Mouse (Mus musculus) small intestine, adult 2 months (tissue): ENCODE results near the gene Cnr2. TPM values are rescaled to one million over a fixed set of nuclear protein-coding genes. Genes with fewer than 3 reads are reported as not detected.

Experiments
- H3K27ac ChIP-seq: fragments of 200-500 bp; 2 replicates; pipeline ENCODE4 v1.5.1; 2012; ENCODE audit warnings: low read depth, low read length, control low read depth, inconsistent platforms; ENCODE audit not compliant: insufficient read depth
- H3K27me3 ChIP-seq: fragments of 200-500 bp; 2 replicates; pipeline ENCODE4 v1.6.1; 2012; ENCODE audit warnings: mild to moderate bottlenecking, moderate library complexity, low read length, inconsistent platforms; ENCODE audit not compliant: control insufficient read depth, insufficient read depth
- H3K36me3 ChIP-seq: fragments of 200-500 bp; 2 replicates; pipeline ENCODE4 v1.6.1; 2012; ENCODE audit warnings: mild to moderate bottlenecking, low read length, control low read depth, inconsistent platforms; ENCODE audit not compliant: control insufficient read depth, insufficient read depth
- H3K4me1 ChIP-seq: fragments of 200-500 bp; 2 replicates; pipeline ENCODE4 v1.6.1; 2012; ENCODE audit warnings: low read length, inconsistent platforms, mixed read lengths; ENCODE audit not compliant: control insufficient read depth, insufficient read depth, insufficient read length
- H3K4me3 ChIP-seq: fragments of 200-500 bp; 2 replicates; pipeline ENCODE4 v1.5.1; 2012; ENCODE audit warnings: low read depth, mild to moderate bottlenecking, control low read depth, inconsistent platforms, low read length, moderate library complexity
- CTCF ChIP-seq: fragments of 200-500 bp; IDR thresholded peaks from 2 replicates; pipeline ENCODE4 v1.5.1; 2012; ENCODE audit warnings: low read depth, mild to moderate bottlenecking, control low read depth, inconsistent platforms, low read length, moderate library complexity, mixed read lengths; ENCODE audit not compliant: insufficient replicate concordance, insufficient read length; ENCODE audit errors: extremely low read depth
- POLR2A ChIP-seq: fragments of 200-500 bp; IDR thresholded peaks from 2 replicates; pipeline ENCODE4 v1.6.1; 2012; ENCODE audit warnings: low read depth, mild to moderate bottlenecking, control low read depth, inconsistent platforms, low read length, moderate library complexity
- WGBS: fragments of 180-500 bp; shearing (Covaris S2); methylation state at CpG from one replicate; pipeline ENCODE4 v1.1.7; 2018; 5-methylcytosine and 5-hydroxymethylcytosine counted together
- polyA plus RNA-seq: library from polyadenylated mRNA; depleted of rRNA; stranded (reverse); fragments of >200 nt; gene quantifications from 2 replicates; pipeline ENCODE4 v1.2.3, GENCODE M21; 2012

Gene Cnr2
- polyA plus RNA-seq, 1 experiment, result 1.1 TPM

DNA sequence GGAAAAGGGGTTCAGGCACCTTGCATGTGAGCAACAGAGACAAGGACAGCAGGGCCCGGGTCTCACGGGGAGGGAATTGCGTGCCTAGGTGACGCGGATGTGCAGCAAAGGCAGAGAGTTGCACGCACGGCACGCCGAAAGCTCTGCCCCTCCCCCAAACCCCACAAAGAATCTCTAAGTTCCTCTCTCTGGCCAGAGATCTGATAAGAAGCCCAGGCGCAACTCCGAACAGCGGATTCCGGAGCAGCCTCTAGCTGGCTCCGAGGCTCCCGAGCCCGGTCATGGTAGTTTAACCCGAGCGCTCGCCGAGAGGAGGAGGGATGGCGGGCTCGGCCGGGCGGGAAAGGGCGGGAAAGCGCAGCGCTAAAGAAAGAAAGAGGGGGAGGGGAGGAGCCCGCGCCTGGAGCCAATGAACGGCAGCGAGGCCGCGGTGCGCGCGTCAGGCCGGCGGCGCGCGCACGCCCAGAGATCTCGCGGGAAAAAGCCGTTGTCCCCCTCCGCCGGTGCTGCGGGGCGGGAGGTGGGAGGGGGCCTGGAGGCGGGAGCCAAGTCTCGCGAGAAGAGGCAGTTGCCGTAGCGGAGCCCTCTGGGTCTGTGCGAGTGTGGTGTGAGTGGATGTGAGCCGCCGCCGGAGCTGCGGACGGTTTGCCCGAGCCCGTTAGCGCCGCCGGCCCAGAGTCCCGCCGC, 39.5 kb upstream of the Cnr2 start, which contains the start of gene Srsf10:
Gene Srsf10 (plus strand): TSS at position 212 of the 687 bp plus-strand sequence.
- H3K4me3 ChIP-seq, result peak within 1 kb of the TSS; percentile 80
- H3K27ac ChIP-seq, result peak within 1 kb of the TSS; percentile 91
- no peak for TF ChIP-seq CTCF
- TF ChIP-seq POLR2A, result peak; percentile 89; the same call in 1 of the 2 replicates
- no peaks in the 10 kb centered on the region for H3K4me1 ChIP-seq
- H3K36me3 ChIP-seq, result no peaks in the 10 kb centered on the region; the same call in 1 of the 2 replicates
- no peaks in the 10 kb centered on the region for H3K27me3 ChIP-seq
- under 1% methylated on average over 67 of the region's 67 CpGs for WGBS

DNA sequence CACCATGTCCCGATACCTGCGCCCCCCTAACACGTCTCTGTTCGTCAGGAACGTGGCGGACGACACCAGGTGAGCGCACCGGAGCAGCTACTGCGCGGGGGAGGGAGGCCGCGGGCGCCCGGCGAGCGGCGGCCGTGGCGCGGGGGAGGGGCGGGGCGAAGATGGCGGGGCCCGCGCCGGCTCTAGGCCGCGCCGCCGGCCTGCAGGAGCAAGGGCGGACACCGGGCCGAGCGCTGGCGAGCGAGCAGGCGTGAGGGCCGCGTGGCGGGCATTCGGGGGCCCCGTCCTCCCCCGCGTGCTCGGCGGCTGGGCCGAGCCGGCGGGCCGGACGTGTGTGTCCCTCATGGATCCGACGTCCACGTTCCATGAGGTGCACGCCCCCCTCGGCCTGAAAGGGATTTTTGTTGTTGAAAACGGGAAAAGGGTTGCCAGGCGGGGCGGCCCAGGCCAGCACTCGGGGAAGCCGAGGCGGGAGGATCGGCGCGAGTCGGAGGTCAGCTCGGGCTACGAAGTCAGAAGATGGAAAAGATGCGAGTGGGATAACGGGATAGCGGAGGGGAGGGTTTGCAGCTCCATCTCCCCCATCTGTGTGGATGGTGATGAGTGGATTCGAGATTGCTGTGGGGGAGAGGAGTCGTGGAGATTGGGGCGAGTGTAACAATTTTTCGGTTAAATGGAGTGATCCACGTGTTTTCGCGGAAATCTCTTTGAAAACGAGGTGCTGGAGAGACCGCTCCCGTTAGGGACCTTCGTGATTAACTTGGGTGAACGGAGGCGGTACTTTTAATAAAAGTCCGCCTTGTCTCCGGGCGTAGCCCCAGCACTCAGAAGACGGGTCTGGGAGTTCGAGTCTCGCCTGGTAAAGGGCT, 38.7 kb upstream of the Cnr2 start:
- Histone ChIP-seq H3K36me3 (no peaks in the 10 kb centered on the region; the same call in 1 of the 2 replicates), H3K4me3 (peak overlapping the region; percentile 80), H3K27me3 (no peaks in the 10 kb centered on the region), H3K27ac (peak overlapping the region; percentile 91), H3K4me1 (no peaks in the 10 kb centered on the region)
- under 1% methylated on average over 91 of the region's 91 CpGs for WGBS
- TF ChIP-seq CTCF, result no peak
- TF ChIP-seq POLR2A, result no peak

DNA sequence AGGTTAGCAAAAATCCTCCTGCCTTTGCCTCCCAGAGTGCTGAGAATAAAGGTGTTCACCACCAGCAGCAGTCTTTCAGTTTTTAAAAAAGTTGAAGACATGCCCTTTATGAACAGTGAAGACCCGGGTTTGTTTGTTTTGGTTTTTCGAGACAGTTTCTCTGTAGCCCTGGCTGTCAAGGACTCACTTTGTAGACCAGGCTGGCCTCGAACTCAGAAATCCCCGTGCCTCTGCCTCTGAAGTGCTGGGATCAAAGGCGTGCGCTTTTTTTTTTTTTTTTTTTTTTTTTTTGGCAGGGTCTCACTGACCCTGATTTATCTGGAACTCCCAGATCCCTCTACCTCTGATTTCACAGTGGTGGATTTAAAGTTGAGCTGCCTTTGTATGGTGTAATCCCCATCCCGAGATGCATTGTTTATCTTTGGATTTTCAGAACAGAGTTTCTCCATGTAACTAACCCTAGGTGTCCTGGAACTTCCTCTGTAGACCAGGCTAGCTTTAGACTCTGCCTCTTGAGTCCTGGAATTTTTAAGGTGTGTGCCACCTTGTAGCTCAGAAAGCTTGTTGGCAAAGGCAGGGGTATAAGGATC, 37.5 kb upstream of the Cnr2 start:
- no peak overlapping the region for H3K27ac ChIP-seq
- WGBS, result 5% methylated on average over 7 of the region's 7 CpGs
- H3K4me1 ChIP-seq, result no peaks in the 10 kb centered on the region
- peak overlapping the region; percentile 10; the same call in 1 of the 2 replicates for H3K4me3 ChIP-seq
- peaks cover 4% of the 10 kb centered on the region; the same call in 1 of the 2 replicates for H3K36me3 ChIP-seq
- no peaks in the 10 kb centered on the region for H3K27me3 ChIP-seq
- TF ChIP-seq CTCF (no peak), POLR2A (no peak)

DNA sequence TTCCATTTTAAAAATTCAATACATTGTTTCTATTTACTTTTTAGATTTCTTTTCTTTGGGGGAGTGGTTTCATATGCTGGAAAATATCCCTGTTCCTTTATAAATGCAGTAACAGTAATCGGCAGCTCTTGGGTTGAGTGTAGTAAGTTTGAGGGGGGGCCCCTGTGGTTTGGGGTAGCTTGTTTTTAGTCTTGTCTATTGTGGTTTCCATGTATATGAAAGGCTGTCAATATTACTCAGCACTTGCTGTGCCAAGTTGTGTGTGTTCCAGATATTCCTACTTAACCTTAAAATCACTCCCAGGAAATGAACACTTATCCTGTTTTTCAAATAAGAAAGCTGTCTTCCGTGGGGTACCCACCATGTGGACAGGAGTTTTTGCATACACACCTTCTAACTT, 26.2 kb upstream of the Cnr2 start:
- 0 out of 2 replicates have a peak, but pooled peaks cover 3% of the 10 kb centered on the region for H3K4me1 ChIP-seq
- no peak for TF ChIP-seq CTCF
- no peak for TF ChIP-seq POLR2A
- H3K27me3 ChIP-seq, result no peaks in the 10 kb centered on the region
- H3K36me3 ChIP-seq, result peaks cover 23% of the 10 kb centered on the region
- H3K27ac ChIP-seq, result no peak overlapping the region
- no peak overlapping the region for H3K4me3 ChIP-seq
- 35% methylated on average over 2 of the region's 2 CpGs for WGBS

DNA sequence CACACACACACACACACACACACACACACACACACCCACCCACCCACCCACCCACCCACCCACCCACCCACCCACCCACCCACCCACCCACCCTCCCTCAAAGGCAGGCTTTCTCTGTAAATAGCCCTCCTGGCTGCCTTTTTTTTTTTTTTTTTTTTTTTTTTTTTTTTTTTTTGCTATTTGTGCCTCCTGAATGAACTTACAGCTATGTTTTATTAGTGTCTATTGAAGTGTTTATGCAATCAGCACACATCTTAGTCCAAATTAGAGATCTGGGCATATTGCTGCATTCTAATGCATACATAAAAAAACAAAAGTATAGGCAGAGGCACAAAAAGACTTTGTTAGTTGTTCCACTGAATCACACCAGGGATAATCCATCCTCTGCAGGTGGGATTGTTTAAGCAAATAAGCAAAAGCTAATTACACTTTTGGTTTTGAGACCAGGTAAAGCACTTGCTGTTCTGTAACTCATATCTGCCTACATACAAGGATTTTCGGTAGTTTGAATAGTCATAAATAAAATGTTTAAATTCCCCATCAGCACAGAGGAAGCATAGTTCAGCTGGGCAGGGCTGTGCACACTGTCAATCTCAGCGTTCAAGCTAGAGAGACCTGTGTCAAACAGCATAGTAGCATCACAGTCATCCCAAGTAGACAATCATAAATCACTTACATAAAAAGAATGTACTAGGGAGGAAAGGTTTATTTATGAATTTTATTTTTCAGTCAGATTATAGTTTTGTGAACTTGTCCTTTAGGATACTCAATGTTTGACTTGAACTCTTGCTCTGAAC, 24.8 kb upstream of the Cnr2 start:
- TF ChIP-seq CTCF, result no peak
- no peak for TF ChIP-seq POLR2A
- Histone ChIP-seq H3K4me3 (no peak overlapping the region), H3K27ac (no peak overlapping the region), H3K27me3 (no peaks in the 10 kb centered on the region), H3K4me1 (peaks cover 9% of the 10 kb centered on the region), H3K36me3 (peaks cover 23% of the 10 kb centered on the region)
- 12% methylated on average over 2 of the region's 2 CpGs for WGBS

DNA sequence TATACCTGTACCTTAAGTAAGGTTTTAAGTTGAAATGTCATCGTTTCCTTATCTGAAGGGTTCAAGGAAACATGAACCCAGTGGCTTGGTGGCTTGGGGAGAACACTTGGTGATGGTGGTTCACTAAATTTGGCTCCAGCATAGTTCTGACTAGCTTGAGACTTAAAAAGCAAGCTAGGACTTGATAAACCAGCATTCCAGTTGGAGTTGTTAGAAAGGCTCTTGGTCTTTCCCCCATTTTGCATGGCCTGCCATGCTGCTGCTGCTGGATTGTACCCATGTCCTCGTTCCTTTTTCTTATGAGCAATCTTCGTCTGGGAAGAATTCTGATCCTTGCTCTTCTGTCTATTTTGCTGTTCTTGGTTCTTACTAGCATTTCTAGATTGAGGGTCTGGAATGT, 23.2 kb upstream of the Cnr2 start:
- WGBS, result 13% methylated on average over 3 of the region's 3 CpGs
- Histone ChIP-seq H3K27ac (no peak overlapping the region), H3K36me3 (peaks cover 20% of the 10 kb centered on the region), H3K27me3 (no peaks in the 10 kb centered on the region), H3K4me3 (no peak overlapping the region), H3K4me1 (peaks cover 18% of the 10 kb centered on the region)
- TF ChIP-seq CTCF (no peak), POLR2A (no peak)
